Mouse (Mus musculus) hematopoietic stem cell, adult 5-6 weeks (primary cell): ENCODE data around the gene Gm49369. TPM values are rescaled to one million over a fixed set of nuclear protein-coding genes. Genes with fewer than 3 reads are reported as not detected.

Experiments used
- ATAC-seq, 2 experiments: fragments of 125-278 bp in 1 of 2; replicated peaks in 1 of 2; 2 replicates each; pipeline ENCODE4 v1.8.0; 2016 to 2017; ENCODE audit warnings: inconsistent platforms in 2 of 2, mild to moderate bottlenecking in 2 of 2, moderate number of reproducible peaks in 2 of 2, low read depth in 1 of 2, moderate TSS enrichment in 1 of 2; ENCODE audit not compliant: low FRiP score in 2 of 2, poor library complexity in 2 of 2, severe bottlenecking in 2 of 2, insufficient read depth in 1 of 2, low TSS enrichment in 1 of 2
- total RNA-seq: library from RNA; stranded (forward); fragments of 172-1452, 232-1000 nt; gene quantifications from 2 replicates; pipeline ENCODE4 v1.2.3, GENCODE M21; 2017

Gm49369 gene
- total RNA-seq, 1 experiment from 2014 or later, result 18.0 TPM

DNA sequence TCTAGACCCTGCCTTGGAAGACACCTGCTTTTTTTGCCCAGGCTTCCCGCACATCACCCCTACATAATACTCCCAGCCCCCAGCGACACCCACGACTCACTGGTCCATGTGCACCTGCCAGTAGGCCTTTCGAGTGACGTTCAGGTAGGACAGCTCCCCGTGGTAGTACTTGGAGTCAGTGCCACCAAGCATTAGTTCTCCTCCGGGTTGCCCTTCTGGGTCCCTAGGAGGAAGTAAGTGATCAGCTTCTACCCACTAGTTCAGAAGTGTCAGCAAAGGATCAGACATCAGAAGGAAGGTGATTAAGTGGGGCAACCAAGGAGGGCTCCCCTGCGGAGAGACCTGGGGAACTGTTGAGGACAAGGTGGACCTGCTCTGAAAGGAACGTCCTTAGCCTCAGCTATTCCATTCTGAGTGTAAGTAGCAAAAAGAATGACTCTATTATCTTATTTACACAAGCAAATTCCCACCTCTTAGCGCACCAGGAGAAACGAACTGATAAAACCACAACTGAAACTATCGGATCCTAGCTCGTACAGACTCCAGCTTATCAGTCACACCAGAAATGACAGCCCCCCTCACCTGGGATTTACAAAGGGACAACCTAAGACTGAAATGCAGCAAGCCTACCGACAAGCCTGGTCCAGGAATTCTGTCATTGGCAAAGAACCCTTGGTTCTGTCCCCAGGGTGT, 5.1 kb downstream of the Gm49369 start:
- no peak for ATAC-seq

DNA sequence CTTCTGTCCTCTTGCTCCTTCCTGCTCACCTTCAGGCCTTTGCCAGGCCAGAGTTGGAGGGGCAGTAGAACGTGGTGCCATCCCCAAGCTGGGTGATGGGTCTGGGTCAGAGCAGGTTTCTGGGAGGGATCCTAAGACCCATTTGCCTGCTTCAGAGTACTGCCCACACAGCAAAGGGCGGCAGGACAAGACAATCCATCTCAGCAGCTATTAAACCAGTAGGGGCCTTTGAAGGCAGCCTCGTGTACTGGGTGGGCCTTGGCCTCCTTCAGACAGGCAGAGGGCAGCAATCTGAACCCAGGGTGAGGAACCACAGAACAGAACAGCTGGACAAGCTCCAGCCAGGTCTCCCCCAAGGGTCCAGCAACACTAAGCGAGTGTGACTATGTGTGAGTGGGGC, 6.4 kb downstream of the Gm49369 start:
- ATAC-seq, result no peak

DNA sequence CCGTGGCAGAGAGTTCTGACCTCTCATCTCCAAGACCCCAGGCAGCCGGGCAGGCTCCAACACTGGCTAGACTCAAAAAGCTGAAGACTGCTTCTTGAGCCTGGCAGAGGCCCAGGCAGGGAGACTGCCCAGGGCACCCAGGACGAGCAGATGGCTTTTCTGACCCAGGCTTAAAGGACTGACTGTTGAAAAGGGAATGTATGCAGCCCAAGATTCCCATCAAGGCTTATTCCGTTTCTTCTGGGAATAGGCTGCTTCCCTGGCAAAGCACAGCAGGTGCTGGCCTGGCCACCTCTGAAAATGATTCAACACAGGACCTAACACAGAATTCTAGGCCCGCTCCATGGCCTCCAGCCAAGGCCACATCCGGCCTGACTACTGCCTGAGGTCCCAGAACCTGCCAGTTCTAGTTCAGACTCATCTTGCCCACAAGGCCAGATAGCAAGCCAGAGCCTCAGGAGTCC, 7.2 kb downstream of the Gm49369 start:
- ATAC-seq, result no peak

DNA sequence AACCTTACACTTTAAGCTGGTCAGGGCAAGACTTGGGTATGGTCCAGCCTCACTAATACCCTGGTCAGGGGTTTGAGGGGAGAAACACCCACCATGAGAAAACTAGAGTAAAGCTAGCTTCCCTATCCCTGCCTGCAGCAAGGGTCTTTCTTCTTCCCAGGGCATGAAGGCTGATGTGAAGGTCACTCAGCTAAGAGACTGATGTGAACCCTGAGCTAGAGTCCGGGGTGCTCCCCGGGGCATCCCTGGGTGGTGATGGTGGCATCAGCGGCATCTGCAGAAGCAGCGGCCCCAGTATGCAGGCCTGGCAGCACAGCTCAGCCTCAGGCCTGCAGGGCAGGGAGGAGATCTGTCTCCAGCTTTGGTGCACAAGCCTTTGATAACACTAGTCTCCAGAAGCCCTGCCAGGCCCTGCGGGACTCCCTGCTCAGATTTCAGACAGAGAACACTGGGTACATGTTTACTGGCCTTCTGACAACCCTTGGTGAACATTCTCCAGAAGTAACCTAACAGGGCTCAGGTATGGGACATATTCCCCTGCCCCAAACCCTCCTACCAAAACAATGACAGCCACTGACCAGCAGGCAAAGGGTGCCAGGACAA, 8.0 kb downstream of the Gm49369 start:
- no peak for ATAC-seq

DNA sequence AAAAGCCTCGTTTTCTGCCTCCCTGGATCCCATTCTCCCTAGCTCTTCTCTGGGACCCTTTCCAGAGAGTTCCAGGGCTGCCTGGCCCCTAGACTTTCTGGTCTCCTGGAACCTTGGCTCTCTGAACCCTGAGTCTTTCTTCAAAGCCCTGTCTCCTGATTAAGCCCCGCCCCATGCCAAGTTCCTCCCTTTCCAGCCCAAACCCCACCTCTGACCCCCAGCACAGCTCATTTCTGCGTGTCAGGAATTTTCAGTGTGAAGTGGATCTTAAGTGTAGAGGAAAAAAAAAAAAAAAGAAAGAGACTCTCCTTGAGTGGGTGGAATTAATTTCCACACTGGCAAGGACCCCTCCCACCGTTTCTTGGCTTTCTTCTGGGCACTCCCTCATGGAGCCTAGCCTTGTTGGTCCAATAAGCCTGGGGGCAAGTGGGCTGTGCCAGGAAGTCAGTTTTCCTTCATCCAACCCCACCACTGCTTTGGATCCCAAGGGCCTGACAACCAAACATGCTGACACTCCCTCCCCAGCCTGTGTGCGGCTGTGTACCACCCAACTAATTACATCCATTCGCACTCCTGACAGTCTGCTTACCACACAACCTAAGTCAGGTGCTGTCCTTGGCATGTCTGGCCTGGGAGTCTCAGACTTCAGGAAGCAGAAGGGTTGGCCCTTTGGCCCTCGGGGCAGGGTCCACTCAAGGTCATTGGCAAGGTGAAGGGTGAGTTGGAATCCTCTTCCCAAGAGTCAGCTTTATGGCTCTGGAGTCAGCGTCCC, 8.6 kb downstream of the Gm49369 start, which contains the start of gene Ifitm10:
Gene Ifitm10, minus strand, starts transcription at position 113 of the 772 bp plus-strand sequence.
- ATAC-seq, result no peak

DNA sequence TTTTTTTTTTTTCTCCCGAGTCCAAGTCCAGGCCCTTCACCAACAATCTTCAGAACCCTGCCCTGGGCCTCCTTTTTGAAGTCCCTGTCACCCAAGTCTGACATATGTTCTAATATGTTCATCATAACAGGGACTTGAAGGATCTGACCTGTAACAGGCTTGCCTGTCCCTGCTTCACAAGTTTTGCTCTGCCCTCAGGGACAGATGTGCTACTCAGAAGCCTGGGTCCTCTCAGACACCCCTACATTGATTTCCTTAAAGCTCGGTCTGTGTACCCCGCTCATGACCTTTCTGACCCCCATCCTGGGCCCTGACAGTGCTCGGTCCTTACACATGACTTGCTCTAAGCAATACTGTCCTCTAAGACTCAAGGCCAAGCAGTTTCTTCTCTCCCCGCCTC, 9.4 kb downstream of the Gm49369 start:
- no peak for ATAC-seq

DNA sequence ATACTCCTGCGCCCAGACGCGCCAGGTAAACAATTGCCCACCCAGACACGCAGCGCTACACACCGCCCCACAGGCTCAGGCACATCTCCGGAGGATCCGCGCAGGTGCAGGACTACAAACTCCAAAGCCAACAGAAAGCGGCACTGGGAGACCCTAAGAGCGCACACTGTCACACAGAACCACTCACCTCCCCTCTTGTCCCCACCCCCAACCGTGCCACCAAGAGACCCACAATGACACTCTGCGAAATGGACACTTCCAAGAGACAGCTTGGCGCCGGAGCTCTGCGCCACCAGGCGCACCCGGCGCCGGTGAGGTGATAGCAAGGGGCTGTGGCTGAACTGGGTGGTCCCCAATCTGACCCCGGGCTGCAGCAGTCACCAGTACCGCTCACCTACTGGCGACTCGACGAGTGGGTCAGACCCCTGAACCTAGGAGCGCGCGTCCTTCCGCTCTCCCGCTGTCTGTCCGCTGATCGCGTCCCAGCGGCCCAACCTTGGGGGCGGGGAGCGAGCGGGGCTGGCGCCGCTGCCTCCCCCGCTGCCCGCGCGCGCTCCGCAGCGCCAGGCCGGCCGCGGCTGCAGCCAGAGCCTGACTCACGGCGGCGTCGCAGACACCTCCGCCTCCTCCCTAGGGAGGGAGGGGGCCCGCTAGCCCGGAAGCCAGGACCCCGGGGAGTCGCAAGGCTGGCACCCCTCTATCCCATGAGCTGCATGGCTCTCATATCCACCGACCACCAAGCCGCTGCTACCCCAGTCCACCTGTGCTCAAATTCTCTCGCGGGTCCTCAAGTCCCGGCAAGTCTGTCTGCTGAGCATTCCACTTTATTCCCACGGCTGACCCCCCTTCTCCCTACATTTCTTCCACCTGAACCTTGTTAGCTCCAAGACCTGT, 10.5 kb downstream of the Gm49369 start:
- ATAC-seq, result peak in 1 of 2 experiments; percentile 19; a peak in 1 of 4 replicates

DNA sequence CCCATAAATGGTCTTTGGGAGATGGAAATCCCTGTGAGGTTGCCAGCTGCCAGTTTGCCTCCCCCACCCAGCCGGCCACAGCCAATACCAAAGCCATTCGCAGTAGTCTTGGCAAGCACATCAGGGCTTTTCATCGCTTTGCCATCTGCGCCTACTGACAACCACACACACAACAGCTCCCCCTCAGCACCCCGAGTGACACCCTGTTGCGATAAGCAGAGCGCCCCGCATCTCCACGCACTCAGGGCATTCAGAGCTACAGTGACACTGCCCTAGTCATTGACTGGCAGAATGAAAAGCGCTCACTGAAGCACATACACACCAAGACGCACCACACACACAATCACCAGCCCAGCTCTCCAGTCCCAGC, 11.1 kb downstream of the Gm49369 start:
- 0 out of 4 replicates have a peak, but pooled peaks have one; percentile 10 to 16 for ATAC-seq

DNA sequence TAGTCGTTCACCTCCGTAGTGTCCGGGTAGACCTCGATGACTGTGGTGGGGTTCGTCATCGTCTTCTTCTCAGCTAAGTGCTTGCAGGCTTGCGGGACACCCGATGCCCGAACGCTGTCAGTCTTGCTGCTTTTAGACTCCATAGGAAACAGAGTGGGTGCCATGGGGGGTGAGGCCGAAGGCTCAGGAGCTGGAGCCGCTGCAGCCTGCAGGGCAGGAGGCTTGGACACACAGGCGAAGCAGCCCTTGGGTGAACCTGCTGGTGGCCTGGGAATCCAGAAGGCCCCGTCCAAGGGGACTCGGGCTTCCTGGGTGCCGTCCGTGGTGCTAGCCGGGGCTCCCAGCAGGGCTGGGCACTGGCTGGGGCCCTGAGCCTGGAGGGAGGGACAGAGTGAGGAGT, 11.5 kb downstream of the Gm49369 start:
- ATAC-seq, result no peak

DNA sequence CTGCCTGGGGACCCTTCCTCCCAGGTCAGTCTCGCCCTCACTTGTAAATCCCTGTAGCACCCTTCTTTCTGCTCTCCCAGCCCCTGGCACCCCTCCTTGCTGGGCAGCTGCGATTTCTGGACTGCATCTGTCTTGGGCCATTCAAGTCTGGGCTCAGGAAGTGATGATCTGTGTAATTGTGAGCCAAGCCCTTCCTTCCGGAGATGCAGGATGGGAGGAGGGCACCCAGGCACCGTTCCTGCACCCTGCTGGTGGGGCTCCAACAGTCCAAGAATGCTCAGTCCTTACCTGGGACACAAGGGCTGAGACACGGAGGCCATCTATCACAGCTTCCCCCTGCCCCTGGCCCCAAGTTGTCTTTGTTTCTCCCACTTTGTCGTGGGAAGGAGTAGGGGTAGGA, 12.6 kb downstream of the Gm49369 start:
- ATAC-seq, result no peak

DNA sequence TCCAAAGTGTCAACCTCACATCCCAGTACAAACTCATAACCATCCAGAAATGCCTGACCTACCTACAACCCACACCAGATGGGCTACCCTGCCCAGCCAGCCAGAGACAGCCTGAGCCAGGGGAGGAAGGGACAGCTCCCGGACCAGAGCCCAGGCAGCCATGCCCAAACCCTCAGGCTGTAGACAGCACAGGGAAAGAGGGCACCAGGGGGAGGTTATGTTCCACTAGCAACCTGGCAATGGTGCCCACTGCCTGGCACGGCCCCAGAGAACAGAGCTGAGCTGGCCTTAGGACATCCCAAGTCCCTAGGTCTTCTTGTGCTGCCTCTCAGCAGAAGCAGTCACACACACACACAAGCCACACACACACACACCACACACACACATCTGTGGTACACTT, 13.6 kb downstream of the Gm49369 start:
- ATAC-seq, result no peak

DNA sequence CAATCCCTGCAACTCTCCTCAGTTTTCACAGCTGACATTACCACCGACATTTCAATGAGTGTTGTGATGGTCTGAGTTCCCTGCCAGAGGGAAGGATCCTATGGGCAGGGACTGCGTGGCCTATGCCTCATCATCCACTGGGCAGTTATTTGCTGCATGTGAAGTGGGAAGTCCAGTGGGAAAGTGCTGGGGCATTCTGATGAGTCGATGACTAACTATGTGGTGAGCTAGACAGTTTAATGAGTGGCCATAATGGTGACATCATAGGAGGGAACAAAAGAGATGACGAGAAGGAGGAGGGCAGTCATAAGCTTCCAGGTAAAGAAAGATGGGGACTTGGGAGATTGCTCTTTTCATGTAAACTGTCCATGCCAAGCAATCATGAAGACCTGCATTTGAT, 19.4 kb downstream of the Gm49369 start:
- no peak for ATAC-seq

DNA sequence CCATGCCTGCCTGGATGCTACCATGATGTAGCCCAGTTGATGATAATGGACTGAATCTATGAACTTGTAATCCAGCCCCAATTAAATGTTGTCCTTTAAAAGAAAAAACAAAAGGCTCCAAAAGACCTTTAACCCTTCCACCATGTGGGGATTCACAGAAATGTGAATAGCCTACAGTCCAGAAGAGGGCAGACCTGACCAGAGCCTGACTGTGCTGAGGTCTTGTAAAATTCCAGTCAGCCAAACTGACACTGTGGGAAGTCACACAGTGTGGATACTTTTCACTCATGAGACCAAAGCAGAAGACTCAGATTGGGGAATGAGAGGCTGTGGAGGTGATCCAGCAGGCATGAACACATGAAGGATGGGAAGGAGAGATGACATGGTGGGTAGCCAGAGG, 21.7 kb downstream of the Gm49369 start:
- ATAC-seq, result 0 out of 4 replicates have a peak, but pooled peaks of 1 of the 2 experiments have one; percentile 22

DNA sequence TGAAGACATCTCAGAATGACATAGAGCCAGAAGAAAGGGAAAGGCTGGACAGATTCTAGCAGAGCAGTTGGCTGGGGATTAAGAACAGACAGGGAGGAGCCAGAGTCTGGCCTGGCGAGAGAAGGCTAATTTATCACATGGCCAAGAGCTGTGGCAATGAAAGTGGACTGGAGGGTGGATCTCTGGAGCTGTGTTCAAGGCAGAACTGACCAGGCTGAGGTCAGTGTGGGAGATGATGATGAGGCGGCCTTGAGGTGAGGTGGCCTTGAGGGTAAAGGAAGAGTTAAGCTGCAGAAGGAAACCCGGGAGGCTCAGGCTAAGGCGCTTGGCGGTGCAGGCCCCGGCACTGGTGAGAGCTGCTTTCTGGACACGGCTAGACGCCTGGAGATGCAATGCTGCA, 23.3 kb downstream of the Gm49369 start:
- no peak for ATAC-seq

DNA sequence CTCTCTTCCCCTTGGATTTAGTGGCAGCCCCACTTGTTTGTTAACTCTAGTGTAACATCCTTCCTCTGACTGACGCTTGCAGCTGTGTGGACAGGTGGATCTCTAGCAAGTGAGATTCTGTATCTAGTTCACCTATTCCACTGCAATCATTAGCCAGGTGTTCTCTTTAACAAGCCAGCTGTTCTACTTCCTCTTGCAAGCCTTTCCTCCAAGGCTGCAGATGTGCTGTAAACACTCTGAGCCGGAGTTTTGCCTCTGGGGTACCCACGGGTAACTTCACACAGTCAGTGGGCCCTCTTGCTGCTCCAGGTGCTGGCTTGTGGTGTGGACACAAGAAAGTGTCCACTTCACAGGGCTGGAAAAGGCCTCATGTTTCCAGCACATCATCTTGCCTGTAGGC, 24.9 kb downstream of the Gm49369 start:
- ATAC-seq, result no peak

DNA sequence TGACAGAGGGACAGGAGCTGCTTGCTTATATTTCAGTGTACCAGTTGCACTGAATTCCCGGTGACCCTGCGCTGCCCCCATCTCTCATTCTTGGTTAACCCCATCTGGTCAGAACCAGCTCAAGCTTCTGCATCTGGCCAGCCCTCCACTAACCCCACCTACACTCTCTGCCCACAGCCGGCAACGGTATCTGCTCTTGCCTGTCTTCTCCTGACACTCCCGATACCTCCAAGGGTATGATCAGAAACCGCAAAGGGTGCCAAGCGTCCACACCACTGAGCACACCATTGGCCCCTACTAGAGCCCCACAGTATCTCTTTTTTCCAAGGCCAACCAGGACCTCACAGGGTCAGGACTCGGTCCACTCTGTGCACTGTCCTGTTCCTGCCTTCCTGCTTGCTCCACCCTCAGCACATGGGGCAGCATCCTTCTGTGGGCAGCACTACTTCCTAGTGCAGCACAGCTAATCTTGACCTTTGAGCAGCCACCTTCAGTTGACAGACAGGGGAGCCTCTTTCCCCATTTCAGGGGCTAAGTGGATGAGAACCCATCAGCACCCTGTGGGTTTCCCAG, 27.7 kb downstream of the Gm49369 start:
- ATAC-seq, result no peak

DNA sequence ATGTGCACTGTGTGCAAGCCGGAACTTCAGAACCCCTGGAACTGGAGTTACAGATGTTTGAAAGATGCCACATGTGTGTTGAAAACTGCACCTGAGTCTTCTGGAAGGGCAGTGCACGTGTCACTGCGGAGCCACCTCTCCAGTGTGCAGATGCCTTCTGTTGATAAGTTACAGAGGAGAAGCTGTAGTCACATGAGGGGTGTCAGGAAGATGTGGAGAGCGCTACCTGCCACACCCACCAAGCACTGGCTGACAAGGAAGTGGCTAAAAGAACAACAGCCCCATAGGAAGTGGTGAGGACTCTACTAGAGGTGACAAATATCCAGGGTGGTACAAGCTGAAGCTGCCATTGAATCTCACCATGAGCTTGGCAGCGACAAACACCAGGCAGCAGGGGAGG, 28.6 kb downstream of the Gm49369 start:
- peak; percentile 74 to 79 for ATAC-seq
